Mouse (Mus musculus) thymus, adult 2 months (tissue): ENCODE measurements around the gene Ilkap.
A peak's percentile ranks its signal among the peaks of the same experiment; 100 is the strongest.

Source experiments
- CTCF ChIP-seq: fragments of 200-500 bp; IDR thresholded peaks from 2 replicates; pipeline ENCODE4 v1.5.1; 2012; ENCODE audit warnings: mild to moderate bottlenecking, control low read depth, low read length, moderate library complexity, borderline replicate concordance; ENCODE audit not compliant: control insufficient read depth, poor library complexity, insufficient read depth; ENCODE audit errors: extremely low read depth
- POLR2A ChIP-seq: fragments of 200-500 bp; IDR thresholded peaks from 2 replicates; pipeline ENCODE4 v1.6.1; 2012; ENCODE audit warnings: mild to moderate bottlenecking, low read length, control low read depth, moderate library complexity; ENCODE audit not compliant: control insufficient read depth, poor library complexity, insufficient read depth; ENCODE audit errors: extremely low read depth

GRCm38 (mm10) chr1:91413898-91414594, 15.4 kb upstream of the Ilkap start, which contains the start of gene Hes6:
- TF ChIP-seq POLR2A (0 out of 2 replicates have a peak, but pooled peaks have one; percentile 23), CTCF (no peak)
